Mouse (Mus musculus): ENCODE data around the gene Gdpd3.
"Not testable (repeated sequence)": the region's sequence is repeated elsewhere in the genome, so short reads cannot be mapped to it uniquely, and the experiment has no call there.

Gdpd3 gene

DNA sequence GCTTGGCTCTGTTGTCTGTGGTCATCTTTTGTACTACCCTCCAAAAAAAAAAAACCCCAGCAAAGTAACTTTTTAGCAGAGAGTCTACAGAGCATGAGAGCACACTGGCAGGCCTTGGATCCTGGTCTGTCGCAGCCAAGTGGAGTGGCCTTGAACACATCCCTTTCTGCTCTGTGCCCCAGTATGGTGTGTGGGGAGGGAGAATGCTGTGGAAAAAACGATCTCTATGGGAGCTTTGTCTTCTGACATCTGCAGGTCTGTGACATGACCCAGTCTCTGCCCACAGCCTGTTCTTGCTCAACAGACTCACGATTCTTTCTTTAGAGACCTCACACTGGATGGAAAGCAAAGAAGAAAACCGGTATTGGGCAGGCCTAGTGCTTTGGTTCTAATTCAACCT, 5.2 kb upstream of the Gdpd3 start:
- peak; percentile 67 for DNase-seq (ENCODE audit: low spot score)

DNA sequence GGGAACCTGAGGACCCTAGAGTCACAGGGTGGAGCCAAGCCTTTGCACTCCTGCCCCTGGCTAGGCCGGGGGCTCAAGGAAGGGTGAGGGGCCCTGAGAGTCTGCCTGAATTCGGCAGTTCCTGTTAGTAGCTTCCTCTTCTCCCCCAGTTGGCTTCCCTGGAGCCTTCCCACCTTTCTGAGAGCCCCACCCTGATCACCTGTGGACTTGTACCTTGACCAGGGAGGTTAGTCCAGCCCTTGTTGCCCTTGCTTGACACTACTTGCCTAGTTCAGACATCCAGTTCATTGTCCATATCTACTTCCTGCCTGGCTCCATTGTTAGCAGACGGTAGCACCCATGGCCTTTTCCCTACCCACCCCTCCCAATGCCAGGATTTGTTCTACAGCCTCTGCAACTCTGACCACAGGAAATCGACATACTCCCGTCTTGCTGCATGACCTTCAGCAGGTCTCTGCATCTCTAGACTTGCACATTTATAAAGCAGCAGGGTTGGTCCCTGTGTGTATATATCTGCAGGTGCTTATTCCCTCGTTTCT, 4.5 kb upstream of the Gdpd3 start:
- DNase-seq (ENCODE audit: low spot score), result no peak

DNA sequence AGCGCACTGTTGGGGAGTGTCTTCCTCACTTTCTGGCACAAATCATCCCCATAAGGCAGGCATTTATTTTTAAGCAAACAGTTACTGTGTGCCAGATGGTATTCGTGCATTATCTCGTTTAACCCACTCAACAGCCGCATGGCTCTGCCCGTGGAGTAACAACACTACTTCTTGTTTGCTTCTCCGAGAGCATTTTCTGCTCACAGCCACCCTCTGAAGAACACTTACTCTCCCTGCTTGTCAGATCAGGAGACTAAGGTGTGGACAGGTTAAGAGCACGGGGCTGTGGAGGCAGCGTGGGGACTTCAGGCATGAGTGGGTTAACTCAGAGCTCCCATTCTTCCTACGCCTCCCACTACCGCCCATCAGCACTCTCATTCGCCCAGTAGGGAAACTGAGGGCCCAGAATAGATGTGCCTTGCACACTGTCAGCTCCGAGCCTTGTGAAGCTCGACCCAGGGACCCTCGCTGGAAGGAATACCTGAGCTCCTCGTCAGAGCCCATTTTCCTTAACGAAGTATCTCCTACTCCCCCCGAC, 3.6 kb upstream of the Gdpd3 start:
- DNase-seq (ENCODE audit: low spot score), result no peak

DNA sequence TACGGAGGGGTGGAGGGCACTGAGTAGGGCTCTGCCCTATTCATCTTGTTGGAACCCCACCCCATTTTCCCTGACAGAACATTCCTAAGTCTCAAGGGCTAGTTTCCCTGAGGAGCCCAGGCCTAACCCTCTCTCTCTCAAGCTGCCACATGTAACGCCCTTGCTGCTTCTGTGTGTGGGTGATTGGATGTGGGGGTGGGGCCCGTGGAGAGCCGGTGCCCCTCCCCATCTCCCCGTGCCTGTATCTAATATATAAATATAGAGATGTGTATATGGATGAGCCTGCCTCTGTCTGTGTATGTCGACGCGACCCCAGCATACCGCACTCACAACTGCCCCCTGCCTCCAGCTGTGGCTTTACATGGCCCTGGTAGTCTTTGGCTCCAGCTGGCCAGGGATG, 594 bp upstream of the Gdpd3 start:
- no peak for DNase-seq (ENCODE audit: low spot score)

DNA sequence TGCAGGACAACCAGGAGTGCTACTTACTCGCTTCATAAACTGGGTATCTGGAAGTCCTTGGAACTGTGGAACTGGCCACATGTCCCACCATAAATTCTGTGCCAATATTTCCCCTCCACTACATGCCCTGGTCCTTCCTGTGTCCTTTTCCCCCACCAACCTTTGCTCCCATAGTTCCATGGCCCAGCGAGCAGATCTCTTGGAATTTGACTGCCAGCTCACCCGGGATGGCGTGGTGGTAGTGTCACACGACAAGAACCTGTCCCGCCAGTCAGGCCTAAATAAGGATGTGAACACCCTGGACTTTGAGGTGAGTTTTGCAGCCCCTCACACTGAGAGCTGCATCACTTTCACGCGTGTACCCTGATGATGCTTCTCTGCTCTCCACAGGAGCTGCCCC, 867 bp downstream of the Gdpd3 start:
- no peak for DNase-seq (ENCODE audit: low spot score)

DNA sequence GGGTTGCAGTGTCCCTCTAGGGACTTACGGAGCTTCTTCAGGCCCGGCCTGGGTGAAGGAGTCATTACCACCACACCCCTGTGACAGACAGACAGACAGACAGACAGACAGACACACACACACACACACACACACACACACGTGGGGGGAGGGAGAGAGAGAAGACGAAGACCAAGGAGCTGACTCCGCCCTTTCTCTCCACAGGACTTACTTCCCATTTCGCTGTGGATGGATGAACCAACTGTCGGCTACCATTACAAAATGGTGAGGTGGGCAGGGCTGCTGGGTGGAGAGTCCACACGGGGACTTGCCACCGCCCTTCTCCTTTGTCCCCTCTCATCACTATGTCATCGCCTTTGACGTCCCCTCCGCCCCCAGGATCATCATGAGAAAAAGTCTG, 4.7 kb downstream of the Gdpd3 start:
- no peak for DNase-seq (ENCODE audit: low spot score)

DNA sequence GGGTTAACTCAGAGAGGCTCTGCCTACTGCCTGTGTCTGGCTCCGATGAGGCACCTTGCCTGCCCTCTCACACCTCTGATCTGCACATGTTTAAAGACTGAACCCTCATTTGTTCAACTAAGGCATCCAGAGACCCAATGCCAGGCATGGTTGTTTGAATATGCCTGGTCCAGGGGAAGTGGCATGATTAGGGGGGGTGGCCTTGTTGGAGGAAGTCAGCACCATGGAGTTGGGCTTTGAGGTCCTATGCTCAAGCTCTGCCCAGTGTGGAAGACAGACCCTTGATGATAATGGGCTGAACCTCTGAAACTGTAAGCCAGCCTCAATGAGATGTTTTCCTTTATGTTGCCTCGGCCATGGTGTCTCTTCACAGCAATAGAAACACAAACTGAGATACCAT, 7.2 kb downstream of the Gdpd3 start:
- DNase-seq (ENCODE audit: low spot score), result no peak

DNA sequence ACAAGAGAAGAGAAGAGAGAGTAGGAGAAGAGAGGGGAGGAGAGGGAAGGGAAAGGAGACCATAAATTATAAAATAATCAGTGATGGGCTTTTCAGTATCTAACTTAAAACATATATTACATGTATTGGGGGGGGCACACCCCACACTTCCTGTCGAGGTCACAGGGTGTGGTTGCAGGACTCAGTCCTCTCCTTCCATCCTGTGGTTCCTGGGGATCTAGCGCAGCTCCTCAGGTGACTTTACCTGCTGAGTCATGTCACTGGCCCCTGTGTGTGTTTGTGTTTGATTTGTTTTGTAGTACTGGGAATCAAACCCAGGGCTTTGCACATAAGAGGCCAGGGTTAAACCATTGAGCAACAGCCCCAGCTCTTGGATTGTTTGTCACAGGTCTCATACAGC, 8.3 kb downstream of the Gdpd3 start:
- no peak for DNase-seq (ENCODE audit: low spot score)

DNA sequence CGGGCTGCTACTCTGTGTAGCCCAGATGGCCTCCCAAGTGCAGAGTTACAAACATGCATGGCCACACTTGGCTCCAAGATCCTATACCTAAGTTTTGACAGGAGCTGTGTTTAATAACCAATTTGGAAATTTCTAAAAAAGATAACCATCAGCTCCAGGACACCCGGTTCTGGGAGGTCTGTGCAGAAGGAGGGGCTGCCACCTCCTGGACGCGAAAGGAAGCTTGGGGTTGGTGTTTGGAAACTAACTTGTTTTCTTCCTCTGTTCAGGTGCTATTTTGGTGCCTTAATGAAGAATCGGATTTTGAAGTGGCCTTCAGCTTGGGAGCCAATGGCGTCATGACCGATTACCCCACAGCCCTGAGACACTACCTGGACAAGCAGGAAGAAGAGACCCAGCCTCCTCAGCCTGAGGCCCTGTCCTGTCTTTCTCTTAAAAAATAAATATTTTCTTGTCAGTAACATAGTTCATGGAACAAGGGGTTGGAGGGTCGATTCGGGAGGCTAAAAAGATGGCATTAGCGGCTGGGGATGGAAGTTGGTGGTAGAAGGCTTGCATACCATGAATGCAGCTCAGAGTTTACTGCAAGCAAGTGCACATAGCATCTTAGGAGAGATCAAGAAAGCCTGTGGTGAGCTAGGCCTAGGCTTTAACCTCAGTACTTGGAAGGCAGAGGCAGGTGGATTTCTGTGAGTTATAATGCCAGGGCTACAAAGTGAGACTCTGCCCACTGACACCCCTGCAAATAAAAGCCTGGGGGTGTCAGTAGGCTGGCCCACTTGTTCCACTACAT, 9.2 kb downstream of the Gdpd3 start:
- no peak for DNase-seq (ENCODE audit: low spot score)

DNA sequence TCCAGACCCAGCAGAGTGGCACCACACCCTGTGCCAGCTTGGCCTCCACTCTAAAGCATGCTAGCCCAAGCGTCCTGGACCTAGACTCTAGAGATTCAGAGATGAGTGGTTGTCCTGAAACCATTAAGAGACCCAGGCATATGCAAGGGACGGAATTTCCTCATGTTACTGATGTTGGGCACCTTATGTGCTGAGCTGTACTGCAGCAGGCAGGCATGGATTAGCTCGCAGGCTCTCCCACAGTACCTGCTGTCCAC, 9.8 kb downstream of the Gdpd3 start:
- DNase-seq (ENCODE audit: low spot score), result no peak

DNA sequence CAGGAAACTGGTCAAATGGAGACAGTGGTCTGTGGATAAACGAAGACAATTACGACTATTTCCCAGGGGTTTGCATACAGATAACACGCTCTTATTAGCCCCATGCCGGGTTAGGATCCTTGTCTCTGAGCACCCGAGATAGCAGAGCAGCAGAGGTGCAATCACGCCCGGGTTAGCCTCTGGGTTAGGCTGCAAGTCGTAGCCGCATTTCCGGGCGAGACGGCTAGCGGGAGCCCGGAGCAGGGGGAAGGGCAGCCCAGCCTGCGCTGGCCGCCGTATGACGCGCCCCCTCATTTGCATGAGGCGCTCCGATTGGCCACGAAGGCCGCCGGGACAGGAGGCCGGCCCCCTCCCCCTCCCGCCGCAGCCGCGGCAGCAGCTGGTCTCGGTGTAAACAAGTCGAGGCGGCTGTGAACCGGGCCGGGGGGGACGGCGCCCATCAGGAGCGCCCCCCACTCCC, 10.5 kb downstream of the Gdpd3 start, which contains the start of gene Ypel3:
TSS of gene Ypel3 (plus strand) at position 358 of the 460 bp plus-strand sequence.
- DNase-seq (ENCODE audit: low spot score), result peak; percentile 96

DNA sequence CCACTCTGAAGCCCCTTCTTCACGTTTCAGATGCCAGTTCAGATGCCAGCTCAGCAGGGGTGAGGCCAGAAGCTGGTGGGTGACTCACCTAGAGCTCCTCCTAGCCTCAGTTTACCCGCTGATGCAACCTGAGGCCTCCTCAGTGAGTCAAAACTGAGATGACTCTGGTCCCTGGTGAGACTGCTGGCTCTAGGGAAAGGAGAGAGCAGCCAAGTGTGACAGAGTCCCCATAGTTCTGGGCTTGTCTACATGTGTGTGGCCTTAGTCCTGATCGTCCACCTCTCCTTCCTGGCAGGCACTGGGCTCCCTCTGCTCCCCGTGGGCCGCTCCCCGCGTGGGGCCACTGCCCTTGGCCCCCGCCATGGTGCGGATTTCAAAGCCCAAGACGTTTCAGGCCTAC, 11.3 kb downstream of the Gdpd3 start:
- no peak for DNase-seq (ENCODE audit: low spot score)

DNA sequence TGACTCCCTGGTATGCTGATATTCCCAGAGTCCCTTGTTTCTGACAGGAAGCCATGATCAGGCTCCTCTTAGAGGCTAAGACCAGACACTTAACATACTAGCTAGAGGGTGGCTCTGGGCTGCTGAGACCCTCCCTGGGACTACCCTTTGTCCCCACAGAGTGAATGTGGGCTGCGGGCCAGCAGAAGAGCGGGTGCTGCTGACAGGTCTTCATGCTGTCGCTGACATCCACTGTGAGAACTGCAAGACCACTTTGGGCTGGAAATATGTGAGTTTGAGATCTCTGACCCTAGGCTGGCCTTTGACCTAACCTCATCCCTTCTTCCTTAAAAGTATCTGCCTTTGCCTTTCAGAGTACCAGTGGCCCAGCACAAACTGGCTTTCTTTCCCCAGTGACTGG, 12.0 kb downstream of the Gdpd3 start:
- no peak for DNase-seq (ENCODE audit: low spot score)

DNA sequence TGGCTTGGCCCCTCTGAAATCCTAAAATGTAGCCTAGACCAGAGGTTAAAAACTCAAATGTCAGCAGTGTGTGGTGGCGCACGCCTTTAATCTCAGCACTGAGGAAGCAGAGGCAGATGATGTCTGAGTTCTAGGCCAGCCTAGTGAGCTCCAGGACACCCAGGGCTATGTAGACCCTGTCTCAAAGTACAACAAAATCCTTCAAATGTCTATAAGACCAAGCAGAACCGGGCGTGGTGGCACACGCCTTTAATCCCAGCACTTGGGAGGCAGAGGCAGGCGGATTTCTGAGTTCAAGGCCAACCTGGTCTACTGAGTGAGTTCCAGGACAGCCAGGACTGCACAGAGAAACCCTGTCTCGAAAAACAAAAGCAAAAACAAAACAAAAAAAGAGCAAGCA, 13.0 kb downstream of the Gdpd3 start:
- not testable (repeated sequence) for DNase-seq (ENCODE audit: low spot score)

DNA sequence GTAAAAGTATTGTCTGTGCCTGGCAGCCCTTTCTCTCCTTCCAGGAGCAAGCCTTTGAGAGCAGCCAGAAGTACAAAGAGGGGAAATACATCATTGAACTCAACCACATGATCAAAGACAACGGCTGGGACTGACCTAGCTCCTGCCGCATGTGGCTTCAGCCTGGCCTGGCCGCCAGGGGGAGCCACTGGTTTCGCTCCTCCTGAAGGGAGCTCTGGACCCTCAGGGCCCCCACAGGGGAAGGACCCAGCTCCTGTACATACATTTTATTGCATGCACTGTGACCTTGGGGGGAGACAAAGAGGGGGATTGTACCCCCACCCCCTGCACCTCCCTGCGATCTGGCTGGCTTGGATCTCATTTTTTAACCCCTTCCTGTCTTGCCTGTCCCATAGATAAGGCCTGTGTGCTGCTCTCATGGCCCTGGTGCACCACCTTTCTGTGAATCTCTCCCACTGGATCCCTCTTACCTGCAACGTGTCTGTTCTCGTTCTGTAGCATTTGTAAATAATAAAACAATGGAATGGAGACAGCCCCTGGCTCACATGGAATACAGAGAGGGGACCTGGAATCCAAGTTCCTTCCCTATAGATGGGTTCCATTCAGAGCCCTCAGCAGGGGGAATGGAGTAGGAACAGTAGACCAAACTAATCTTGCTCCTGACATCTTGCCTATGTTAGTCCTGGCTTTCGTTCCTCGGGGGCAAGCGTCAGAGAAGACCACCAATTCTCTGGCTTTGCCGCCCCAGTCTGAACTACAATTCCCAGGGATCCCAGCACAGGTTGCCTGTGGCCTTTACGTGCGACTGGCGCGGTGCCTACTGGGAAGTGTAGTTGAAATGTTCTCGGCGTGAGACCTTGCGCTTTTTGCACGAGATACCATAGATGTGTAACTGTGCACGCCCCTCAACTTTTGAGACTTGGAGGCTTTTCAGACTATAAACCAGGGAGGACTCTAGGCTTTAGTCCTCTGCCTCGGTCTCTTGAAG, 14.1 kb downstream of the Gdpd3 start:
- DNase-seq (ENCODE audit: low spot score), result peak; percentile 69

DNA sequence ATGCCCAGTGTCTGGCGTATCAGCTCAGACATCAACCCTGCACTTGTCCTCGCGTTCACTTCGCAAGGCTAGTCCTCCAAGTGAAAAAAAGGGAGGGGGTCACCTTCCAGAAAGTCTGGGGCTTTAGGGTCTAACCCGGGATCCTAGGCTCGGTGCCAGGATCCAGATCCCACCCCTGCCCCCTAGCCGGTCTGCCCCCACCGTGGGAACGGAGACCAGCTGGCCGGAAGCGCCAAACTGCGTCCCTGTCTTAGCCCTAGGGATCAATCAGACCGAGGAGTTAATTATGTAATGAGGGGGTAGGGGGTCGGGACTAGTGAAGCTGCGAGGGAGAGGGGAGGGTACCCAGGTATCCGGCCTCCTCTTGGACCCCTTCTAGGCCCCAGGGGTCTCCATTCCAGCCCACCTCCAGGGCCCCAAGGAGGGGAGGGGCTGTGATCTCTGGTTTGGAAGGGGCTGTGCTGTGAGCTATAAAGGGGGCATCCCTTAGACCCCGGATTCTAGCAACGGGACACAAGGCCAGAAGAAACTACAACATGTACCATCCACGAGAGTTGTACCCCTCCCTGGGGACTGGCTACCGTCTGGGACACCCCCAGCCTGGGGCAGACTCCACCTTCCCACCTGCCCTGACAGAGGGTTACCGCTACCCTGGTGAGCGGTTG, 15.0 kb downstream of the Gdpd3 start, which contains the start of gene Tbx6:
TSS of gene Tbx6 (plus strand) at position 513 of the 665 bp plus-strand sequence.
- DNase-seq (ENCODE audit: low spot score), result no peak

DNA sequence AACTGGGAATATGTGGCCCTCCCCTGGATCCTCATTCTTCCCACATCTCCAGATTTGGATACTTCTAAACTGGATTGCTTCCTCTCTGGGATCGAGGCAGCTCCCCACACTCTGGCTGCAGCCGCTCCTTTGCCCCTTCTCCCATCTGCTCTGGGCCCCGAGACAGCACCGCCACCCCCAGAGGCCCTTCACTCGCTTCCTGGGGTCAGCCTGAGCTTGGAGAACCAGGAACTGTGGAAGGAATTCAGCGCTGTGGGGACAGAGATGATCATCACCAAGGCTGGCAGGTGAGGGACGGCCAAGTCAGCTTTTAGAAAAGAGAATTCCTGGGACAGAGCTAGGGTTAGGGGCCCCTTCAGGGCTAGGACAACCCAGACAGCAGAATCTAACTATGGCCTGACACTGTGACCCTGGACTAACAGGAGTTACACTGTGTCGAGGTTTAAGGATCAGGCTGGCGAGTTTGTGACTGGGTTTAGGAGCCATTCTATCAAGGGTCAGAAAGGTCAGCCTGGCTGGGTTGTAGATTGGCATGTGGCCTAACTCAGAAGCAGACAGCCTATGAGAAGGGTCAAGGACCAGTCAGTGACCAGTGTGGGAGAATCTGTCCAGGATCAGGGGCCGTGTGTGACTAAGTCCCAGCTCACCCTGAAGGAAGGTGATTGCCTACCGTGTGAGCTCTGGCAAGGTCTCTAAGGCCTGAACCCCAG, 15.7 kb downstream of the Gdpd3 start:
- no peak for DNase-seq (ENCODE audit: low spot score)

DNA sequence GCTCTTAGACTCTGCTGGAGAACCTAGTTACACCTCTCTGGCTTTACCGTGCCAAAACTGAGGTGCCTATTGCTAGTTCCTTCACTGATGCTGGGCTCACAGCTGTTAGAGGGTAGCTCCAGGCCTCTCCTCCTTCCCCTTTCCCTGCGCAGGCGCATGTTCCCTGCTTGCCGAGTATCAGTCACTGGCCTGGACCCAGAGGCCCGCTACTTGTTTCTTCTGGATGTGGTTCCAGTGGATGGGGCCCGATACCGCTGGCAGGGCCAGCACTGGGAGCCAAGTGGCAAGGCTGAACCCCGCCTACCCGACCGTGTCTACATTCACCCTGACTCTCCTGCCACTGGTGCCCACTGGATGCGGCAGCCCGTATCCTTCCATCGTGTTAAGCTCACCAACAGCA, 16.6 kb downstream of the Gdpd3 start:
- no peak for DNase-seq (ENCODE audit: low spot score)

DNA sequence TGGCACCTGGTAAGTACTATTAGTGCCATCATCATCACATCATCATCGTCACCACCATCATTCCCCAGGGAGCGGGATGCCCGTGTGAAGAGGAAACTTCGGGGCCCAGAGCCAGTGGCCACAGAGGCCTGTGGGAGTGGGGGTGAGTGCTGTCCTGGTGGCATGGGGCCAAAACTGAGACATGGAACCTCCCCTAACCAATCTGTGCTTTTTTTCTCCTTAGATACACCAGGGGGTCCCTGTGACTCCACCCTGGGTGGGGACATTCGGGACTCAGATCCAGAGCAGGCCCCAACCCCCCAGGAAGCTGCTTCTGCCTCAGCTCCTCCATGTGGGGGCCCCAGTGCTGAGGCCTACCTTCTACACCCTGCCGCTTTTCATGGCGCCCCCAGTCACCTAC, 18.3 kb downstream of the Gdpd3 start:
- DNase-seq (ENCODE audit: low spot score), result no peak

DNA sequence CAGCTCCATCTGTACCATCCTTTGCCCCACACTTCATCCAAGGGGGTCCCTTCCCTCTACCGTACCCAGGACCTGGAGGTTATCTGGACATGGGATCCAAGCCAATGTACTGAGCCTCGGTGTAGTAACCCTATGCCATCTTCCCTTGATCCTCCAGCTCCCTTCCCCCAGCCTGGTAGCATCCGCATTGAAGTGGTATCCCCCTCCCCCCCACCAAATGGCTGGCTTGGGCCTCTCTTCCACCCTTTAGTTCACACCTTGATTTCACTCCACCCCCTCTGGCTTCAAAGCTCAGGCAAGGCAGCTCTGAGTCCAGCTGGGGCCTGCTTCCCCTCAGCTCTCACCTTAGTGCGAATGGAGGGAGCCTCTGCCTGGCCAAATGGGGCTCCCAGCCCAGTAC, 18.9 kb downstream of the Gdpd3 start:
- DNase-seq (ENCODE audit: low spot score), result no peak

DNA sequence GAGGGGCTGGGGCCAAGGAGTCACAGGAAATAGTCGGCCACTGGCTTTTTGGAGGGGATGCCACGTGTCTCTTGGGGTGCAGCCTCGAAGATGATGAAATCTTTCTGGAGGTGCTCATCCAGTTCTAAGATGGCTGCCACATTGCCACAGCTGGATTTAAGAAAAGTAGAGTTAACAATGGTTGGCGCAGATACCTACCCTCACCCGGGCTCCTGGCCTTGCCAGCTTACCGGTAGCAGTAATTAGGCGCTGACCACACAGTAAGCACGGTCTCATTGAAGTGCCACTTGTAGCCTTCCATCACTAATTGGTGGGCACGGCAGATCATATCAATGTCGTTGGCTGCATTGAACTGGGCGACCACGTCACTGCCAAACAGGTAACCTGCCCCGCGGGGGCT, 20.0 kb downstream of the Gdpd3 start:
- no peak for DNase-seq (ENCODE audit: low spot score)
